Mouse (Mus musculus): ENCODE measurements around the gene Thop1. TPM values are rescaled to one million over a fixed set of nuclear protein-coding genes. Genes with fewer than 3 reads are reported as not detected.

Gene Thop1
- polyA plus RNA-seq, 1 experiment from 2014 or later: 48.5 TPM

DNA sequence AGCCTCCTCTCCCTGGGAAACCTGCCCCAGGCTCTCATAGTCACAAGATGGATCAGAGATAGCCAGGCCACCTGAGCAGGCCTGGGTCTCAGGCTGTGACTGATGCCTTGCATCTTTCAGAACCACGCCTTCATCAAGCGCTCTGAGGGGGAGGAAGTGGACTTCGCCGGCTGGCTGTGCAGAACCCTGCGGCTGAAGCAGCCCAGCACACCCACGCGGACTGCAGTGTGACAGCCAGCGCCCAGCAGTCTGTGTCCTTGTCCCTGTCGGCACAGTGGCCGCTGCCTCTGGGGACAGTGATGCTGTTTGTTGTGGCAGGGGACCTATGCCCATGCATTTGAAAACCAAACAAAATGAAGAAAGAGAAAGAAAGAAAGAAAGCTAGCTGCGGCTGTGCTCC is 53.7 kb downstream of the Thop1 start:
- Histone ChIP-seq H3K4me1 (replicated peaks) (0 out of 2 replicates have a peak, but pooled peaks cover 2% of the 10 kb centered on the region), H3K9me3 (no peaks in the 10 kb centered on the region), H3K27me3 (peaks cover 10% of the 10 kb centered on the region), H3K36me3 (peaks cover 67% of the 10 kb centered on the region), H3K9ac (replicated peaks) (no peak overlapping the region), H3K4me2 (replicated peaks) (no peak overlapping the region), H3K4me3 (replicated peaks) (no peak overlapping the region), H3K27ac (no peak overlapping the region)
- ATAC-seq: no peak
- WGBS: 89% methylated on average over 11 of the region's 11 CpGs

Small RNA genes lying within 50 kb of the gene (microRNA-seq; reads per million reads assigned to microRNA genes)
- gene Mir5615-1 (not detected), gene Mir5615-2 (not detected)

Other genes starting within 250 kb of the Thop1 start
- 1,319 and 1,425 TPM in 2 replicates for gene Oaz1, start 243.4 kb upstream of the Thop1 start, polyA plus RNA-seq (2015; fragmentation: Nextera tagmentation; extraction: Ambion mirVana)
- 1.5 and 1.9 TPM in 2 replicates for gene Lingo3, start 226.0 kb upstream of the Thop1 start, polyA plus RNA-seq (2015; fragmentation: Nextera tagmentation; extraction: Ambion mirVana)
- gene Lsm7, start 214.8 kb upstream of the Thop1 start, polyA plus RNA-seq (2015; fragmentation: Nextera tagmentation; extraction: Ambion mirVana): 249 and 254 TPM in 2 replicates
- 56.9 and 61.1 TPM in 2 replicates for gene Sppl2b, start 214.8 kb upstream of the Thop1 start, polyA plus RNA-seq (2015; fragmentation: Nextera tagmentation; extraction: Ambion mirVana)
- gene Tmprss9, start 198.2 kb upstream of the Thop1 start, polyA plus RNA-seq (2015; fragmentation: Nextera tagmentation; extraction: Ambion mirVana): 0.15 and 0.31 TPM in 2 replicates
- 331 TPM in 2 replicates for gene Timm13, start 169.1 kb upstream of the Thop1 start, polyA plus RNA-seq (2015; fragmentation: Nextera tagmentation; extraction: Ambion mirVana)
- 46.9 and 48.2 TPM in 2 replicates for gene Lmnb2, start 151.8 kb upstream of the Thop1 start, polyA plus RNA-seq (2015; fragmentation: Nextera tagmentation; extraction: Ambion mirVana)
- 4.0 and 4.9 TPM in 2 replicates for gene Gadd45b, start 140.0 kb upstream of the Thop1 start, polyA plus RNA-seq (2015; fragmentation: Nextera tagmentation; extraction: Ambion mirVana)
- gene Gng7, start 55.1 kb upstream of the Thop1 start, polyA plus RNA-seq (2015; fragmentation: Nextera tagmentation; extraction: Ambion mirVana): 10.4 and 10.9 TPM in 2 replicates
- 30.9 and 34.3 TPM in 2 replicates for gene Diras1, start 44.4 kb upstream of the Thop1 start, polyA plus RNA-seq (2015; fragmentation: Nextera tagmentation; extraction: Ambion mirVana)
- gene Slc39a3, start 32.6 kb upstream of the Thop1 start, polyA plus RNA-seq (2015; fragmentation: Nextera tagmentation; extraction: Ambion mirVana): 43.5 and 45.7 TPM in 2 replicates
- 316 and 322 TPM in 2 replicates for gene Sgta, start 9.9 kb upstream of the Thop1 start, polyA plus RNA-seq (2015; fragmentation: Nextera tagmentation; extraction: Ambion mirVana)
- 0.12 and 0.20 TPM in 2 replicates for gene Creb3l3, start 28.8 kb downstream of the Thop1 start, polyA plus RNA-seq (2015; fragmentation: Nextera tagmentation; extraction: Ambion mirVana)
- 220 and 243 TPM in 2 replicates for gene Map2k2, start 35.9 kb downstream of the Thop1 start, polyA plus RNA-seq (2015; fragmentation: Nextera tagmentation; extraction: Ambion mirVana)
- gene Zbtb7a, start 65.2 kb downstream of the Thop1 start, polyA plus RNA-seq (2015; fragmentation: Nextera tagmentation; extraction: Ambion mirVana): 13.2 and 15.2 TPM in 2 replicates
- 60.0 and 60.9 TPM in 2 replicates for gene Pias4, start 97.9 kb downstream of the Thop1 start, polyA plus RNA-seq (2015; fragmentation: Nextera tagmentation; extraction: Ambion mirVana)
- gene Eef2, start 106.6 kb downstream of the Thop1 start, polyA plus RNA-seq (2015; fragmentation: Nextera tagmentation; extraction: Ambion mirVana): 565 and 579 TPM in 2 replicates
- gene Dapk3, start 113.0 kb downstream of the Thop1 start, polyA plus RNA-seq (2015; fragmentation: Nextera tagmentation; extraction: Ambion mirVana): 48.4 and 67.3 TPM in 2 replicates
- 0.12 and 0.15 TPM in 2 replicates for gene 4930442H23Rik, start 113.8 kb downstream of the Thop1 start, polyA plus RNA-seq (2015; fragmentation: Nextera tagmentation; extraction: Ambion mirVana)
- gene Nmrk2, start 132.0 kb downstream of the Thop1 start, polyA plus RNA-seq (2015; fragmentation: Nextera tagmentation; extraction: Ambion mirVana): 0.16 TPM in 1 of 2 replicates, not detected in the other
- gene Atcay, start 160.8 kb downstream of the Thop1 start, polyA plus RNA-seq (2015; fragmentation: Nextera tagmentation; extraction: Ambion mirVana): 66.0 and 77.3 TPM in 2 replicates
- gene Zfr2, start 163.1 kb downstream of the Thop1 start, polyA plus RNA-seq (2015; fragmentation: Nextera tagmentation; extraction: Ambion mirVana): 16.5 and 19.7 TPM in 2 replicates
- 7.2 and 8.8 TPM in 2 replicates for gene Matk, start 182.9 kb downstream of the Thop1 start, polyA plus RNA-seq (2015; fragmentation: Nextera tagmentation; extraction: Ambion mirVana)
- 138 and 148 TPM in 2 replicates for gene Mrpl54, start 196.9 kb downstream of the Thop1 start, polyA plus RNA-seq (2015; fragmentation: Nextera tagmentation; extraction: Ambion mirVana)
- 27.9 and 30.8 TPM in 2 replicates for gene Apba3, start 196.9 kb downstream of the Thop1 start, polyA plus RNA-seq (2015; fragmentation: Nextera tagmentation; extraction: Ambion mirVana)
- 4.9 and 5.5 TPM in 2 replicates for gene Tjp3, start 221.5 kb downstream of the Thop1 start, polyA plus RNA-seq (2015; fragmentation: Nextera tagmentation; extraction: Ambion mirVana)
- 92.8 and 99.6 TPM in 2 replicates for gene Pip5k1c, start 222.9 kb downstream of the Thop1 start, polyA plus RNA-seq (2015; fragmentation: Nextera tagmentation; extraction: Ambion mirVana)